18 mouse cellular contexts compared by ENCODE assay signal in genomic region chr16:18145341-18145867, GRCm38 (mm10). TPM values are rescaled to one million over a fixed set of nuclear protein-coding genes. Genes with fewer than 3 reads are reported as not detected.
DNase-seq lines count a peak whose midpoint lies in the region; ATAC-seq lines count a peak whose summit lies in the region.
"Had no signal": no experiment of that assay in that cellular context is flagged by ENCODE, and none has a peak within 500 bp of the region (broad histone marks: within the 10 kb centered on the region; RNA-seq: fewer than 3 reads in every experiment).

No protein-coding gene starts in this region.

- H3K27ac ChIP-seq in hindbrain, embryonic 15.5 days (replicated peaks) = peak overlapping the region; percentile 17; the same call in 1 of the 2 replicates
- no peak overlapping the region; the same call in 1 of the 2 replicates for H3K27ac ChIP-seq in hindbrain, embryonic 13.5 days
- H3K27ac ChIP-seq in midbrain, embryonic 14.5 days (replicated peaks; ENCODE audit: low read depth, low read length) = no peak overlapping the region
- H3K27ac ChIP-seq in midbrain, embryonic 11.5 days (ENCODE audit: low read depth, low read length) = no peak overlapping the region
- H3K27ac ChIP-seq: embryonic facial prominence, embryonic 10.5 days; hindbrain, postnatal 0 days had no signal

- WGBS in hindbrain, embryonic 15.5 days = 56% methylated on average over 5 of the region's 6 CpGs
- WGBS in hindbrain, embryonic 13.5 days = 63% methylated on average over 4 of the region's 6 CpGs
- 59% methylated on average over 5 of the region's 6 CpGs for WGBS in midbrain, embryonic 14.5 days
- WGBS in midbrain, embryonic 11.5 days = 71% methylated on average over 5 of the region's 6 CpGs

- peaks cover 64% of the 10 kb centered on the region for H3K4me1 ChIP-seq in hindbrain, embryonic 15.5 days (replicated peaks)
- peaks cover 67% of the 10 kb centered on the region for H3K4me1 ChIP-seq in hindbrain, embryonic 13.5 days (replicated peaks)
- H3K4me1 ChIP-seq in midbrain, embryonic 14.5 days (ENCODE audit: control insufficient read depth, insufficient read depth, low read length) = peaks cover 53% of the 10 kb centered on the region
- H3K4me1 ChIP-seq in midbrain, embryonic 11.5 days (ENCODE audit: control insufficient read depth, insufficient read depth, low read length) = peaks cover 21% of the 10 kb centered on the region

- no peak overlapping the region for H3K9ac ChIP-seq in hindbrain, embryonic 15.5 days
- H3K9ac ChIP-seq in hindbrain, embryonic 13.5 days = no peak overlapping the region
- H3K9ac ChIP-seq in midbrain, embryonic 14.5 days (replicated peaks; ENCODE audit: low read length) = no peak overlapping the region
- no peak overlapping the region for H3K9ac ChIP-seq in midbrain, embryonic 11.5 days (ENCODE audit: low read length)
- H3K9ac ChIP-seq: forebrain, embryonic 15.5 days had no signal

- ATAC-seq in hindbrain, embryonic 15.5 days (ENCODE audit: low FRiP score, low read depth) = no peak
- ATAC-seq in hindbrain, embryonic 13.5 days (ENCODE audit: low FRiP score) = no peak
- no peak for ATAC-seq in midbrain, embryonic 14.5 days (ENCODE audit: low FRiP score, low TSS enrichment)
- ATAC-seq in midbrain, embryonic 11.5 days (ENCODE audit: low FRiP score) = no peak
- ATAC-seq: forebrain, embryonic 15.5 days; hindbrain, postnatal 0 days had no signal

- H3K27me3 ChIP-seq in hindbrain, embryonic 15.5 days = no peaks in the 10 kb centered on the region
- no peaks in the 10 kb centered on the region for H3K27me3 ChIP-seq in hindbrain, embryonic 13.5 days
- no peaks in the 10 kb centered on the region for H3K27me3 ChIP-seq in midbrain, embryonic 14.5 days (ENCODE audit: control insufficient read depth, insufficient read depth, low read length)
- no peaks in the 10 kb centered on the region for H3K27me3 ChIP-seq in midbrain, embryonic 11.5 days (ENCODE audit: control insufficient read depth, insufficient read depth, low read length)
- H3K27me3 ChIP-seq: forebrain, embryonic 15.5 days had no signal

- H3K36me3 ChIP-seq in hindbrain, embryonic 15.5 days = no peaks in the 10 kb centered on the region
- no peaks in the 10 kb centered on the region for H3K36me3 ChIP-seq in hindbrain, embryonic 13.5 days
- H3K36me3 ChIP-seq in midbrain, embryonic 14.5 days (ENCODE audit: control insufficient read depth, insufficient read depth, low read length) = no peaks in the 10 kb centered on the region
- H3K36me3 ChIP-seq in midbrain, embryonic 11.5 days (ENCODE audit: control insufficient read depth, insufficient read depth, low read length) = no peaks in the 10 kb centered on the region
- H3K36me3 ChIP-seq: embryonic facial prominence, embryonic 10.5 days; forebrain, embryonic 15.5 days; heart, embryonic 13.5 days had no signal

- H3K4me2 ChIP-seq in hindbrain, embryonic 15.5 days = no peak overlapping the region
- no peak overlapping the region for H3K4me2 ChIP-seq in hindbrain, embryonic 13.5 days
- no peak overlapping the region for H3K4me2 ChIP-seq in midbrain, embryonic 14.5 days (ENCODE audit: low read length)
- H3K4me2 ChIP-seq in midbrain, embryonic 11.5 days = no peak overlapping the region
- H3K4me2 ChIP-seq: forebrain, embryonic 15.5 days; heart, embryonic 13.5 days had no signal

- H3K4me3 ChIP-seq in hindbrain, embryonic 15.5 days = no peak overlapping the region
- no peak overlapping the region for H3K4me3 ChIP-seq in hindbrain, embryonic 13.5 days
- no peak overlapping the region for H3K4me3 ChIP-seq in midbrain, embryonic 14.5 days (replicated peaks; ENCODE audit: low read depth, low read length)
- no peak overlapping the region for H3K4me3 ChIP-seq in midbrain, embryonic 11.5 days (ENCODE audit: low read depth, low read length)
- H3K4me3 ChIP-seq: embryonic facial prominence, embryonic 10.5 days; forebrain, embryonic 15.5 days; heart, embryonic 13.5 days had no signal

- peak; percentile 53 for DNase-seq in cerebellum, adult 9-11 months
- DNase-seq in cerebellum, postnatal 25 days = no peak
- DNase-seq in midbrain, embryonic 14.5 days = peak; percentile 54
- no peak for DNase-seq in midbrain, embryonic 11.5 days (ENCODE audit: low spot score, missing footprints)
- no peak for DNase-seq in ovary, postnatal 10 days (ENCODE audit: low spot score)
- DNase-seq: adrenal gland, adult 2 months; adrenal gland, postnatal 25 days; cerebellum, adult 11 months; cerebellum, adult 8-10 months; gastrocnemius, postnatal 36 days; heart, adult 11 months; heart, postnatal 36 days had no signal

- H3K9me3 ChIP-seq in hindbrain, embryonic 15.5 days = no peaks in the 10 kb centered on the region
- no peaks in the 10 kb centered on the region for H3K9me3 ChIP-seq in hindbrain, embryonic 13.5 days
- H3K9me3 ChIP-seq in midbrain, embryonic 14.5 days (ENCODE audit: control insufficient read depth, low read length) = no peaks in the 10 kb centered on the region
- H3K9me3 ChIP-seq in midbrain, embryonic 11.5 days (ENCODE audit: control insufficient read depth, low read length) = no peaks in the 10 kb centered on the region
- H3K9me3 ChIP-seq: embryonic facial prominence, embryonic 10.5 days; forebrain, embryonic 15.5 days; heart, embryonic 13.5 days had no signal

RNA-seq across cellular contexts. Expression of gene Rtn4r, which starts 18.0 kb away (rescaled TPM):
- 24.7 and 25.5 TPM in 2 replicates for polyA plus RNA-seq in hindbrain, embryonic 15.5 days (2015; fragmentation: Nextera tagmentation; extraction: Ambion mirVana)
- 14.0 TPM in 2 replicates for polyA plus RNA-seq in hindbrain, embryonic 13.5 days (2015; fragmentation: Nextera tagmentation; extraction: Ambion mirVana)
- polyA plus RNA-seq in midbrain, embryonic 14.5 days (2014; fragmentation: Nextera tagmentation; extraction: Ambion mirVana) = 18.6 and 28.6 TPM in 2 replicates
- polyA plus RNA-seq in midbrain, embryonic 11.5 days (2014; fragmentation: Nextera tagmentation; extraction: Ambion mirVana) = 2.2 and 2.7 TPM in 2 replicates

RNA-seq across cellular contexts. Expression of gene Prodh, which starts 55.4 kb away (rescaled TPM):
- polyA plus RNA-seq in hindbrain, embryonic 15.5 days (2015; fragmentation: Nextera tagmentation; extraction: Ambion mirVana) = 4.3 and 4.9 TPM in 2 replicates
- 4.8 TPM in 2 replicates for polyA plus RNA-seq in hindbrain, embryonic 13.5 days (2015; fragmentation: Nextera tagmentation; extraction: Ambion mirVana)
- polyA plus RNA-seq in midbrain, embryonic 14.5 days (2014; fragmentation: Nextera tagmentation; extraction: Ambion mirVana) = 3.3 and 4.0 TPM in 2 replicates
- polyA plus RNA-seq in midbrain, embryonic 11.5 days (2014; fragmentation: Nextera tagmentation; extraction: Ambion mirVana) = 6.9 and 7.6 TPM in 2 replicates

Comparison
In these comparisons a context has a peak if more than half of its experiments do, and no peak if none do; other contexts are left out.
1. DNase-seq: peak in cerebellum, adult 9-11 months (single experiment) and midbrain, embryonic 14.5 days (single experiment); none in cerebellum, postnatal 25 days (0 of 2), midbrain, embryonic 11.5 days (single experiment) and ovary, postnatal 10 days (single experiment).